Mouse (Mus musculus) forebrain, embryonic 12.5 days (tissue): Measurements from ENCODE around the gene Tmie. TPM values are rescaled to one million over a fixed set of nuclear protein-coding genes. Genes with fewer than 3 reads are reported as not detected.

Experiments used
- ATAC-seq: fragments of 200-750 bp; cut with Nextera tagmentation; 2 replicates; pipeline ENCODE4 v1.8.0; 2017; ENCODE audit warnings: moderate TSS enrichment; ENCODE audit not compliant: low FRiP score
- H3K27ac ChIP-seq: fragments of 300-500 bp; sonication (generic); 2 replicates; pipeline ENCODE4 v1.5.1; 2016; ENCODE audit warnings: mild to moderate bottlenecking
- H3K27me3 ChIP-seq: fragments of 300-500 bp; sonication (generic); 2 replicates; pipeline ENCODE4 v1.6.1; 2016; ENCODE audit warnings: mild to moderate bottlenecking
- H3K36me3 ChIP-seq: fragments of 300-500 bp; sonication (generic); replicated peaks from 2 replicates; pipeline ENCODE4 v1.6.1; 2016; ENCODE audit warnings: mild to moderate bottlenecking
- H3K4me1 ChIP-seq: fragments of 300-500 bp; sonication (generic); 2 replicates; pipeline ENCODE4 v1.6.1; 2016
- H3K4me2 ChIP-seq: fragments of 300-500 bp; sonication (generic); 2 replicates; pipeline ENCODE4 v1.6.1; 2016; ENCODE audit warnings: mild to moderate bottlenecking, moderate library complexity
- H3K4me3 ChIP-seq: fragments of 300-500 bp; sonication (generic); replicated peaks from 2 replicates; pipeline ENCODE4 v1.5.1; 2016; ENCODE audit warnings: mild to moderate bottlenecking
- H3K9ac ChIP-seq: fragments of 300-500 bp; sonication (generic); 2 replicates; pipeline ENCODE4 v1.6.1; 2016; ENCODE audit warnings: mild to moderate bottlenecking
- H3K9me3 ChIP-seq: fragments of 300-500 bp; sonication (generic); 2 replicates; pipeline ENCODE4 v1.6.1; 2016
- WGBS: fragments of 180-500 bp; shearing (Covaris S2); methylation state at CpG from one replicate; pipeline ENCODE4 v1.1.7; 2016; 5-methylcytosine and 5-hydroxymethylcytosine counted together
- polyA plus RNA-seq: library from polyadenylated mRNA; unstranded; fragments of >200 nt; fragmentation: Nextera tagmentation; extraction: Ambion mirVana; gene quantifications from 2 replicates; pipeline ENCODE4 v1.2.1, GENCODE M21; 2016

Tmie gene
- polyA plus RNA-seq, 1 experiment from 2014 or later, result 0.43 TPM

DNA sequence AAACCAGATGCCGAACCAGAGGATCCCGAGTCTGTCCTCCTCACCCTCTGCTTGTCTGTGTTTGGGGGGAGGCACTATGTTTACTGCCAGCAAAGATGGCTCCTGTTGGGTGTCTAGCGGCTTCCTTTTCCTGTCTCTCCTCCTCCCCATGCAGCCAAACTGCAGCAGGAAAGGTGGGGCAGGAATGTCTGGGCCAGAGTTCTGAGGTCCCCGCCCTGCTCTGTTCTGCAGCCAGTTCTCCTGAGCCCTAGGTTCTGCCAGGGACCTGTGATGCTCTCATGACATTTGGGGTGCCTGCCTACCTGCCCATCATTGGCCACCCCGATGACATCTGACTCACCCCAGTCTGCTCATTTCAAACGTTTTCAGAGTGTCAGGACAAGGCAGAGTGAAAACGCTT lies 2.0 kb upstream of the Tmie start:
- no peak overlapping the region for H3K9ac ChIP-seq
- WGBS, result 74% methylated on average over 7 of the region's 7 CpGs
- no peak overlapping the region for H3K4me2 ChIP-seq
- H3K4me1 ChIP-seq, result peaks cover 10% of the 10 kb centered on the region
- no peak for ATAC-seq
- no peaks in the 10 kb centered on the region for H3K9me3 ChIP-seq
- no peak overlapping the region for H3K27ac ChIP-seq
- no peaks in the 10 kb centered on the region for H3K36me3 ChIP-seq
- H3K27me3 ChIP-seq, result peaks cover 56% of the 10 kb centered on the region
- H3K4me3 ChIP-seq, result no peak overlapping the region

DNA sequence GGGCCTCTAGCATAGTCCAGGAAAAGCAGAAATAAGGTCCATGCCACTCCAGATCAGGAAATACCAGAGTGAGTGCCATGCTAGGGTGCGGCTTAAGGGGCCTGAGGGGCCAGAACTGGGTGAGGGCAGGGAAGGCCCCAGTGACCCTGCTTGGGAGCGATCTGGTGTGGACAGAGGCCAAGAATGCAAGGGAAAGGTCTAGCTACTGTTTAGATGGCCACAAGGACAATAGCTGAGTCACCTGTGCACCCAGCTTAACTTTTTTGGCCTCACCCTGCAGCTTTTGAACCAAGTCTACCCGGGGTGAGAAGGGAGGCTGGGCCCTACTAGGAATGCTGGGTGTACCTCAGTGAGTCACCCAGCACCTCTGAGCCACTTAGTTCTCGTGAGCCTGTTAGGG lies 859 bp upstream of the Tmie start:
- Histone ChIP-seq H3K4me1 (peaks cover 10% of the 10 kb centered on the region), H3K9ac (no peak overlapping the region), H3K27me3 (peaks cover 59% of the 10 kb centered on the region), H3K27ac (no peak overlapping the region), H3K36me3 (no peaks in the 10 kb centered on the region), H3K9me3 (no peaks in the 10 kb centered on the region), H3K4me3 (no peak overlapping the region; the same call in 1 of the 2 replicates), H3K4me2 (peak overlapping the region; percentile 75; the same call in 1 of the 2 replicates)
- ATAC-seq, result no peak
- WGBS, result 80% methylated on average over 4 of the region's 4 CpGs

DNA sequence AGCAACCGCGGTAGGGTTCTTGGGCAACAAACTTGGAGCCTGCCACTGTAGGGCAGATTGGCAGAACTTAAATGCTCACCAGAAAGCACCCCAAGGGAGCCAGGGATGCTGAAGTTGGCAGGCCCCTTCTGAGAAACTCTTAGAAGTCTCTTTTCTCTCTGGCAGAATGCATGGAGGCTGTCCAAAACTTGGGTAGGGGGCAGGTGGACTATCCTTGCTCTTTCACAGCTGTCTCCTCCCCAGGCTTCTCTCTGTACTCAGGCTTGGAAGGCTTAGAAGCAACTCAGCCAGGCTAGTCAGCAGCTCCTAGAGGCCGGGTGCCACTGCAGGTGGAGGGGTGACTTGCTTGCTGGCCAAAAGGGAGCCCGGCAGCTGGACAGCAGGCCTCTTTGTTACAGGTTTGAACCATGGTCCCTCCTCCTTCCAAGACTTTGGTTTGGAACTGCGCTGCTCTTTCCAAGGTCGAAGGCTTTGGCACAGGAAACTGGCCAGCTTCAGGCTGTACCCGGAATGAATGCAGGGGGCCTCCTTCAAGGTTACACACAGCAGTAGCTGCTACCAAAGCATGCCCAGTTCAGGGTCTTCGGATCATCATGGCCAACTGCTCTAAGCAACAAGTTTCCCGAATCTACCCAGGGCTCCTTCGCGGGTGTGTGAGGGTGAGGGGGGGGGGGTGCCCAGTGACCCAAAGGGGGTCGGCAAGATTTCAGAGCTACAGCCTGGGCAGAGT lies 557 bp downstream of the Tmie start, which contains the start of gene Als2cl:
TSS of gene Als2cl (plus strand) at position 680 of the 730 bp plus-strand sequence.
- no peak within 1 kb of the TSS for H3K27ac ChIP-seq
- ATAC-seq, result no peak
- no peaks in the 10 kb centered on the region for H3K9me3 ChIP-seq
- H3K9ac ChIP-seq, result peak within 1 kb of the TSS; percentile 27; the same call in 1 of the 2 replicates
- peaks cover 22% of the 10 kb centered on the region for H3K4me1 ChIP-seq
- H3K27me3 ChIP-seq, result peaks cover 61% of the 10 kb centered on the region
- H3K36me3 ChIP-seq, result no peaks in the 10 kb centered on the region
- H3K4me2 ChIP-seq, result peak within 1 kb of the TSS; percentile 75
- peak within 1 kb of the TSS; percentile 50 for H3K4me3 ChIP-seq
- 15% methylated on average over 12 of the region's 12 CpGs for WGBS

DNA sequence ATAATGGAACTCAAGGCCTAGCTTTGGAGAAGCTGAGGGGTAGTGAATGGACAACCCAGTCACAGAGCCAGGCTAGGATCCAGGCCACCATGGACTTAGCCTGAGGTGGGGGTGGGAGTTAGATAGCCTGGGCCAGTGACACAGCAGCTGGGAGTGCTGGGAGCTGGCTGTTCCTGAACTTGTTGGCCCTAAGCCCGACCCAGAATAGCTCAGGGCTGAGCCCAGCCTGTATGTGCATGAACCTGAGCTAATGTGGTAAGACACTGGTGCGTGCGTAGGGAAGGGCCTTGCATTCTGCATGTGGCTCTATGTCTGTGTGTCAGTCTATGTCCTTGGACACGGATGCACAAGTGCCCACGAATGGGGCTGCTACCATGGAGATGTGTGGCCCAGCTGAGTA lies 2.0 kb downstream of the Tmie start:
- H3K27me3 ChIP-seq, result peaks cover 76% of the 10 kb centered on the region
- no peak for ATAC-seq
- no peak overlapping the region for H3K27ac ChIP-seq
- no peaks in the 10 kb centered on the region for H3K36me3 ChIP-seq
- whole genome bisulfite sequencing, result 85% methylated on average over 5 of the region's 5 CpGs
- H3K4me1 ChIP-seq, result peaks cover 32% of the 10 kb centered on the region
- H3K4me2 ChIP-seq, result no peak overlapping the region
- no peak overlapping the region for H3K4me3 ChIP-seq
- no peak overlapping the region for H3K9ac ChIP-seq
- no peaks in the 10 kb centered on the region for H3K9me3 ChIP-seq

DNA sequence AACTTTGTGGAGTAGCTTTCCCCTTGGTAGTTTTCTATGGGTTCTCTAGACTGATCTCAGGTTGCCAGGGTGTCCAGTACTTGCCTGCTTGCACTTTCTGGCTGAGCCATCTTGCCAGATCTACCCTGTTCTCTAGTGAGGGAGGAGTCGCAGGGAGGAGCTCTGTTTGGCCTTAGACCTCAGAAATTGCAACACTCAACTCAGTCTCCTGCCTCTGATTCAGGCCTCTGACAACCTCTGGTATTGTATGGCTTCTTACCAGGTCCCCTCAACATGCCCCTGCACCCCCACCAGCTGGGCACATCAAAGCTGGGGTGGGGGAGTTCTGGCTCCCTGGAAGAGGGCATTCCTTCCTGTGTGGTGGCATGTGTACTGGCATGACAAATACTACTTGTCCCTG lies 2.6 kb downstream of the Tmie start:
- WGBS, result 80% methylated on average over 1 of the region's 1 CpGs
- H3K4me1 ChIP-seq, result peaks cover 32% of the 10 kb centered on the region
- no peak overlapping the region for H3K9ac ChIP-seq
- no peak overlapping the region for H3K4me2 ChIP-seq
- ATAC-seq, result no peak
- no peaks in the 10 kb centered on the region for H3K9me3 ChIP-seq
- no peaks in the 10 kb centered on the region for H3K36me3 ChIP-seq
- H3K4me3 ChIP-seq, result no peak overlapping the region
- peaks cover 81% of the 10 kb centered on the region for H3K27me3 ChIP-seq
- H3K27ac ChIP-seq, result no peak overlapping the region

DNA sequence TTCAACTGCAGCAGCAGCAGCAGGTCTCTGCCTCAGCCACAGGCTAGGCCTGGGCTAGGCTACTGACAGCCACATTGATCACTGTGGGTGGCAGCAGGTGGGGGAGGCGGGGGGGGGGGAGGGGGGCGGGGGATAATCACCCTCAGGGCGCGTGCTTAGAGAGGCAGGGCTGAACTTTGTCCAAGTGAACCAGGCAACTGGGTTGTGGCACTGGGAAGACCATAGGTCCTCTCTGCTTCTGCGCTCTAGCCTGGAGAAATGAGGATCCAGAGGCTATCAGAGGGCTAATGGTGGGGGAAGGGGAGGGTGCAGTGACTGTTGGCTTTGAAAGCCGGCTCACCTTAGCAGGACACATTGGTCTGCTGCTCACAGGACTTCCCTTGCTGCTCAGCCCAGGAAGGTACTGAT lies 4.6 kb downstream of the Tmie start:
- H3K4me1 ChIP-seq, result peaks cover 31% of the 10 kb centered on the region
- 0 out of 2 replicates have a peak overlapping the region, but pooled peaks have one; percentile 13 for H3K27ac ChIP-seq
- WGBS, result 26% methylated on average over 4 of the region's 6 CpGs
- peaks cover 66% of the 10 kb centered on the region for H3K27me3 ChIP-seq
- no peak overlapping the region for H3K9ac ChIP-seq
- H3K36me3 ChIP-seq, result no peaks in the 10 kb centered on the region
- H3K4me2 ChIP-seq, result no peak overlapping the region
- no peak for ATAC-seq
- no peaks in the 10 kb centered on the region for H3K9me3 ChIP-seq
- no peak overlapping the region for H3K4me3 ChIP-seq

DNA sequence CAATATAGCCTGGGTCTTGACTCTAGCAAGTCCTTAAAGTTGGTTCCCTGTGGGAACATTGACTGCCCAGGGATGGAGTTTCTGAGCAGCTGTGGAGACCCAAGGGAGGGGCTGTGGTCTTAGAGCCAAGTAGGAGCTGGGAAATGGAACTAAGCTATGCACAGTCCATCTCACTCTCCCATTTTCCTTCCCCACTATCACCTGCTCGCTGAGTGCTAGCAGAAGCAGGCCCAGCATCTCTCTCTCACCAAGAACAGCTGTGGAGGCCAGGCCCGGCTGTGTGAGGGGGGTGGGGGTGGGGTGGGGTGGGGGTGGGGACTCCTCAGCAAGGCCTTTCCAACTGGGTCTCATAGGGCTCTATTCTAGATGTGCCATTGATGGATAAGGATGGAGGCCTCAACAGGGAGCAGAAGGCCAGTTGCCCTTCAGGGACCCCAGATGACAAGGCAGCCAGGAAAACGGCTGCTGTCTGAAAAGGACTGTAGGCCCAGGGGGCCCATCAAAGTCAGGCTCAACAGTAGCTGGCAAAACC lies 5.2 kb downstream of the Tmie start:
- H3K36me3 ChIP-seq, result no peaks in the 10 kb centered on the region
- peaks cover 25% of the 10 kb centered on the region for H3K4me1 ChIP-seq
- H3K9ac ChIP-seq, result no peak overlapping the region
- H3K27me3 ChIP-seq, result peaks cover 61% of the 10 kb centered on the region
- 0 out of 2 replicates have a peak overlapping the region, but pooled peaks have one; percentile 55 for H3K4me2 ChIP-seq
- H3K27ac ChIP-seq, result no peak overlapping the region
- no peaks in the 10 kb centered on the region for H3K9me3 ChIP-seq
- WGBS, result 19% methylated on average over 3 of the region's 3 CpGs
- peak; percentile 36; the same call in 1 of the 2 replicates for ATAC-seq
- H3K4me3 ChIP-seq, result no peak overlapping the region

DNA sequence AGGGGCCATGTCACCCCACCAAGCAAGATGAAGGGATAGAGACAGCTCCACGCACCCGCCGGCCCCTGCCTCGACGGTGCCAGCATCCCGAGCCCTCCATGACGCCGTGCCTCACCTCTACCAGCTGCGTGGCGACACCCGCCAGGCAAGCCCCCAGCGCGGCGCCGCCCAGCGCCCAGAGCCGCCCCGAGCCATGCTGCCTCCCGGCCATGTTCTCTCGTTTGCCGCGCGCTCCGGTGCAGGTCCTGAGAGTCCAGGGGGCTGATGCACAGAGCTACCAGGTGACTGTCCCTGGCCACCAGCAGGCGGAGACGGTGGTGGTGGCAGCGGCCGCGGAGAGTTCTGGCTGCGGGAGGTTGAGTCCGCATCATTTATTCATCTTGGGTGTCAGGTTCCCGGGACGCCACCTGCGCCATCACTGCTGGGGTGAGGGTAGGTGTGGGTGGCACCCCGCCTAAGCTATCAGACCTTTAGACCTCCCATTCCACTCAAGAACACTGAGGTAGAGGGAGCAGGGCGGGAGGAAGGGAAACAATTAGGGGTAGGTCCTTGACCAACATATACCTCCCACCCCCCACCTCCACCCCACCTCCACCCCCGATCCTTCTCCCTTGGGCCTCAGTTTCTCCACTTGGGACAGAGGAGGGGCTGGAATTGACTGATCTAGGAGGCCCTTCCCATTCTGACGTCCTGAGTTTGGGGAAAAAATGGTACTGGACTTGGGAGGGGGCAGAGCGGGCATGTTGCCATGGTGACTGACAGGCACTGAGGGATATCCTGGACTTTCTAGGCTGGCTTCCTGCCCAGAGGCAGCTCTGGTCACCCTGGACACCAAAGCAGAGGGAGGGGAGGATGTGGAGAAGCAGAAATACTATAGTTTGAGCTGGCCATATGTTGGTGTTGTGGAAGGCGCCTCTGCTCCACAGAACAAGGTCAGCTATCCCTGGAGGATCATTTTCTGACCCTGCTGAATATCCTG lies 5.9 kb downstream of the Tmie start:
- WGBS, result 7% methylated on average over 40 of the region's 40 CpGs
- H3K4me3 ChIP-seq, result peak overlapping the region; percentile 30
- H3K27me3 ChIP-seq, result peaks cover 53% of the 10 kb centered on the region
- peak overlapping the region; percentile 36; the same call in 1 of the 2 replicates for H3K9ac ChIP-seq
- peaks cover 22% of the 10 kb centered on the region for H3K4me1 ChIP-seq
- H3K9me3 ChIP-seq, result no peaks in the 10 kb centered on the region
- peak; percentile 54 for ATAC-seq
- no peak overlapping the region for H3K27ac ChIP-seq
- H3K36me3 ChIP-seq, result no peaks in the 10 kb centered on the region
- peak overlapping the region; percentile 55 for H3K4me2 ChIP-seq

DNA sequence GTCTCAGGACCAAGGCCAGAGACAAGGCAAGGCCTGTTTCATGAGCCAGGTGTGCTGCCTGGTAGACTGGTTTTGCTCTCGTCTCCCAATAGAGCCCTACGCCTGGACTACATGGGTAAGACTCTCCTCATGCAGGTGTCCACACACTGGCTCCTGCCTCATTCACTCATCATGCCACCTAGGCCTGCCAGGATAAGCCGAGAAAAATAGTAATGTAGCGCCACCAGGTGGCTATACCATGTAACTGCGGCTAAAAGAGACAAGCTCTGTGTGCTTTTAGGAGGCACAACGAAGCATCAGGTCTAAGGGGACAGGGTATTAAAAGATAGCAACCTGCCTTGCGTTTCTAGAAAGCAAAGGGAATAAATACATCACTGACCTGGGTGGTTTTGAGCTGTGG lies 8.9 kb downstream of the Tmie start:
- 18% methylated on average over 7 of the region's 7 CpGs for WGBS

DNA sequence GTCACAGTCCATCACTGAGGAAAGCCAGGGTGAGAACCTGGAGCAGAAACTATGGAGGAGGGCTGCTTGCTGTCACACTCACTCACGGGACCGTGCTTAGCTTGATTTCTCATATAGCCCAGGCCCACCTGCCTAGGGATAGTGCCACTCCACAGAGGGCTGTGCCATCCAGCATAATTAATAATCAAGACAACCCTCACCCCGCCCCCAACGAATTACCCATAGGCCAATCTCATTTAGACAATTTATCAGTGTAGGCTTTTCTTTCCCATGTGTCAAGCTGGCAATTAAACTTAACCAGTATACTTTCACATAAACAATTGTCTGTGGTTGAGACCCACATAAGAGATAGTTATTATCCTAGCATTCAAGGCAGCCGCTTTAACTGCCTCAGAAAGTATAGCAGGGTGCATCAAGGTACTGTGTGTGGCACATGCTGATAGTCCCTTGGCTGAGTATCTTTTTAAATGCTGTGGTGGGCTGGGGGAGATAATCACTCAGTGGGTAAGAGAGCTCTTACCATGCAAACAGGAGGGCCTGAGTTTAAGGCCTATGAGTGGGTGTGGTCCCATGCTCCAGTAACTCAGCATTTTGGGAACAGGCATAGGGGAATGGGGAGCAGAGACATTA lies 20.8 kb downstream of the Tmie start:
- Histone ChIP-seq H3K27ac (no peak overlapping the region), H3K4me1 (peaks cover 7% of the 10 kb centered on the region), H3K9ac (no peak overlapping the region), H3K4me2 (no peak overlapping the region), H3K4me3 (no peak overlapping the region), H3K36me3 (no peaks in the 10 kb centered on the region), H3K27me3 (peaks cover 32% of the 10 kb centered on the region), H3K9me3 (no peaks in the 10 kb centered on the region)
- no peak for ATAC-seq
- 84% methylated on average over 5 of the region's 5 CpGs for WGBS

More for the DNA sequence above, 8.9 kb downstream of the Tmie start:
- no peak overlapping the region for H3K27ac ChIP-seq
- H3K9me3 ChIP-seq, result no peaks in the 10 kb centered on the region
- no peaks in the 10 kb centered on the region for H3K36me3 ChIP-seq
- no peak overlapping the region for H3K4me3 ChIP-seq
- H3K9ac ChIP-seq, result no peak overlapping the region
- peaks cover 22% of the 10 kb centered on the region for H3K4me1 ChIP-seq
- H3K27me3 ChIP-seq, result peaks cover 31% of the 10 kb centered on the region
- ATAC-seq, result no peak
- H3K4me2 ChIP-seq, result no peak overlapping the region

DNA sequence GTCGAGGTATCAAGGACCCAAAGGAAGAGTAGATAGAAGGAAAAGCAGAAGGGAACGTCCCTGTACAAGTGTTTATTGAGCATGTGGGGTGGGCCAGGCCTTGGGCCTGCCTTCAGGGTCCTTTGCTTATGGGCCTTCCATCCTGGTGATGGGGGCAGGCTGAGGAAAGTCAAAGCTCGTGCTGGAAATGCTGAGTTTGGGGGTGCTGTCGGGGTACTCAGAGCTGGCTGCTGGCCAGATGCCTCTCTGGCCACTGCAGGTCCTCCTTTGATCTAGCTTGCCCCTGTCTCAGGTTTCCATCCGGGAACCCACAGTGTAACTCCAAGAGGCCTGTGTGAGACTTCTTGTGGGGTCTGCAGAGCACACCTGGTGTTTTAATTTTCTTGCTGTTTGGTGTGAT lies 21.4 kb downstream of the Tmie start:
- no peak overlapping the region for H3K27ac ChIP-seq
- no peak overlapping the region for H3K4me2 ChIP-seq
- no peaks in the 10 kb centered on the region for H3K36me3 ChIP-seq
- WGBS, result 64% methylated on average over 5 of the region's 5 CpGs
- peaks cover 7% of the 10 kb centered on the region for H3K4me1 ChIP-seq
- no peak overlapping the region for H3K4me3 ChIP-seq
- H3K9ac ChIP-seq, result no peak overlapping the region
- no peak for ATAC-seq
- H3K9me3 ChIP-seq, result no peaks in the 10 kb centered on the region
- H3K27me3 ChIP-seq, result peaks cover 32% of the 10 kb centered on the region
